Mouse (Mus musculus) testis, adult 10 weeks (tissue): ENCODE measurements around the gene Ufsp1. TPM values are rescaled to one million over a fixed set of nuclear protein-coding genes. Genes with fewer than 3 reads are reported as not detected.

Source experiments
- polyA plus RNA-seq: library from polyadenylated mRNA; stranded (reverse); fragments of 350-450 nt; fragmentation: Illumina TruSeq; extraction: RNeasy Lipid Tissue Mini Kit (QIAGEN cat#74804); gene quantifications from one replicate; pipeline ENCODE4 v1.2.3, GENCODE M21; 2014; ENCODE audit warnings: low read depth, low replicate concordance

Gene Ufsp1
- polyA plus RNA-seq = 0.35 TPM

GRCm38 (mm10) chr5:137293839-137294743 is at the start of gene Ufsp1:
TSS of gene Ufsp1 (plus strand) at chr5:137294629.

GRCm38 (mm10) chr5:137287032-137287952 is 7.1 kb upstream of the Ufsp1 start, which contains the start of gene Ache:
TSS of gene Ache (plus strand) at chr5:137287519.

GRCm38 (mm10) chr5:137307071-137307912 is 12.9 kb downstream of the Ufsp1 start, which contains the start of gene Srrt:
TSS of gene Srrt (minus strand) at chr5:137307674.

GRCm38 (mm10) chr5:137314193-137315083 is 20.0 kb downstream of the Ufsp1 start, which contains the start of gene Trip6:
TSS of gene Trip6 (minus strand) at chr5:137314404.

GRCm38 (mm10) chr5:137333512-137334174 is 39.2 kb downstream of the Ufsp1 start, which contains the start of gene Slc12a9:
TSS of gene Slc12a9 (minus strand) at chr5:137333597.

Other genes with a start within 250 kb of the Ufsp1 start
- 7.2 TPM for gene Ap1s1, start 248.5 kb upstream of the Ufsp1 start, polyA plus RNA-seq
- gene Serpine1, start 222.4 kb upstream of the Ufsp1 start, polyA plus RNA-seq = 0.67 TPM
- 1.0 TPM for gene Trim56, start 178.4 kb upstream of the Ufsp1 start, polyA plus RNA-seq
- 28.7 TPM for gene Muc3, start 145.3 kb upstream of the Ufsp1 start, polyA plus RNA-seq
- 0.32 TPM for gene Muc3a, start 82.2 kb upstream of the Ufsp1 start, polyA plus RNA-seq
- gene Ache, start 7.1 kb upstream of the Ufsp1 start, polyA plus RNA-seq = not detected
- 56.1 TPM for gene Srrt, start 13.0 kb downstream of the Ufsp1 start, polyA plus RNA-seq
- gene Trip6, start 19.8 kb downstream of the Ufsp1 start, polyA plus RNA-seq = not detected
- 0.28 TPM for gene Slc12a9, start 39.0 kb downstream of the Ufsp1 start, polyA plus RNA-seq
- 0.32 TPM for gene Ephb4, start 55.5 kb downstream of the Ufsp1 start, polyA plus RNA-seq
- 2.8 TPM for gene Zan, start 182.4 kb downstream of the Ufsp1 start, polyA plus RNA-seq
- gene Pop7, start 207.9 kb downstream of the Ufsp1 start, polyA plus RNA-seq = not detected
- 0.83 TPM for gene Gigyf1, start 223.9 kb downstream of the Ufsp1 start, polyA plus RNA-seq
- not detected for gene Epo, start 238.6 kb downstream of the Ufsp1 start, polyA plus RNA-seq
- 1.3 TPM for gene Gnb2, start 238.9 kb downstream of the Ufsp1 start, polyA plus RNA-seq